Mouse (Mus musculus) monocyte, adult 59 days (primary cell): ENCODE results near the gene Hist3h2a. TPM values are rescaled to one million over a fixed set of nuclear protein-coding genes. Genes with fewer than 3 reads are reported as not detected.

Experiments
- total RNA-seq, 2 experiments: library from RNA; stranded (reverse); gene quantifications; one replicate each; pipeline ENCODE4 v1.2.4; 2023

Hist3h2a gene
- 10 to 100 TPM; 29.4 to 31.8 TPM for total RNA-seq

GRCm38 (mm10) chr11:58954420-58955142 is at the start of gene Hist3h2a, which contains the start of gene Trim17:
Gene Hist3h2a, plus strand, starts transcription at chr11:58954685.
Gene Trim17, plus strand, starts transcription at chr11:58954685.

DNA sequence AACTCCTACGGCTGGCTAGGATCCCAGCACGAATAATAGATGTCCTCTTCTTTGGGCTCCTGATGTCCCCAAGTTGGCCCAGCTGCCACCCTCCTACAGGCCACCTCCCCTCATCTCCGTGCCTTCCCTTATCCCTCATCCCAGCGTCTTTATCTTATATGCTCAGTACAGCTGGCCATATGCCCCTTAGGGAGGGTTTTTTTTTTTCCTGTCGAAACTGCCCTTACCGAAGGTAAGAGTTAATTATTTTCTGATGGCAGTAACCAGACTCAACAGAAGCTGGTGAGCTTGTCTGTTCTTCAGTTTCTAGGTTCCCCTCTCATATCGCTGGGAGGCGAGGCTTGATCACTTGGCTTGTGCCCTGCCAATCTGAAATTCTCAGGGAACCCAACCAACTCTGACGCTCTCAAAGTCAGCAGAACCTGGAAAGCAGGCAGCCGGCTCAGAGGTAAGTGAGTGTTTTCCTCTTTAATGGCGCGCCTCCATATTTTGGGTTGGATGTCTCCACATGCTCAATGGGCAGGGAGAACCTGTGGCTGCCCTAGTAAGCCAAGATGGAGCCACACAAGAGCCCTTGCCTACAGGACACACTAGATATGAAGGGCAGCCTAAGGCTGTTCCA is 36.6 kb upstream of the Hist3h2a start, which contains the start of gene Btnl10:
Gene Btnl10, plus strand, starts transcription at position 164 of the 622 bp plus-strand sequence.

GRCm38 (mm10) chr11:58938322-58939087 is 16.0 kb upstream of the Hist3h2a start, which contains the start of gene Rnf187:
Gene Rnf187, minus strand, starts transcription at chr11:58938916.

GRCm38 (mm10) chr11:58948542-58949479 is 5.7 kb upstream of the Hist3h2a start, which contains the start of gene Hist3h2ba:
Gene Hist3h2ba, plus strand, starts transcription at chr11:58948920.

DNA sequence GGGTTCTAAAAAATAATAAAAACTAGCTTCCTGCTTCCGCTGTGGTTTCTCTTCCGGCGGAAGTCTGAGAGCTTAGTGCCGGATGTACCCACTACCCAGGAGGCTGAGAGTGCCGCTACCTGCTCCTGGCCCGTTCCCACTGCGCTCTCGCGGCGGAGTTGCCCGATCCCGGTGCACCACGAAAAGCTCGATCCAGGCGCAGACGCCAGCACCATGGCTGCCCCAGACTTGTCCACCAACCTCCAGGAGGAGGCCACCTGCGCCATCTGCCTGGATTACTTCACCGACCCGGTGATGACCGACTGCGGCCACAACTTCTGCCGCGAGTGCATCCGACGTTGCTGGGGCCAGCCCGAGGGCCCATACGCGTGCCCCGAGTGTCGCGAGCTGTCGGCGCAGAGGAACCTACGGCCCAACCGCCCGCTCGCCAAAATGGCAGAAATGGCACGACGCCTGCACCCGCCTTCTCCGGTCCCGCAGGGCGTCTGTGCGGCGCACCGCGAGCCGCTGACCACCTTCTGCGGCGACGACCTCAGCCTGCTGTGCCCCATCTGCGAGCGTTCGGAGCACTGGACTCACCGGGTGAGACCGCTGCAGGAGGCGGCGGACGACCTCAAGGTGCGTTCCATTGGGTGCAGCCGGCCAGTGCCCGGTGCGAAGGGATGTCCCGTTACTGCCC is 23.7 kb downstream of the Hist3h2a start, which contains the start of gene Trim11:
Gene Trim11, plus strand, starts transcription at position 67 of the 679 bp plus-strand sequence.

Other genes with a start within 250 kb of the Hist3h2a start
- gene Olfr318, start 230.7 kb upstream of the Hist3h2a start, total RNA-seq: not detected
- gene Olfr317, start 215.5 kb upstream of the Hist3h2a start, total RNA-seq: not detected
- not detected for gene Olfr316, start 202.0 kb upstream of the Hist3h2a start, total RNA-seq
- not detected for gene Olfr315, start 181.5 kb upstream of the Hist3h2a start, total RNA-seq
- gene Olfr314, start 171.7 kb upstream of the Hist3h2a start, total RNA-seq: not detected
- gene Fam183b, start 152.7 kb upstream of the Hist3h2a start, total RNA-seq: not detected
- gene Olfr313, start 139.7 kb upstream of the Hist3h2a start, total RNA-seq: not detected
- gene Olfr312, start 125.4 kb upstream of the Hist3h2a start, total RNA-seq: not detected
- gene Olfr311, start 115.4 kb upstream of the Hist3h2a start, total RNA-seq: not detected
- gene Gm12258, start 107.5 kb upstream of the Hist3h2a start, total RNA-seq: 1 to 10 TPM; 2.1 to 3.3 TPM
- gene 2810021J22Rik, start 87.5 kb upstream of the Hist3h2a start, total RNA-seq: 1 to 10 TPM; 2.8 to 2.9 TPM
- gene Zfp39, start 50.5 kb upstream of the Hist3h2a start, total RNA-seq: 1 to 10 TPM; 5.3 to 5.6 TPM
- not detected for gene Btnl10, start 36.8 kb upstream of the Hist3h2a start, total RNA-seq
- 10 to 100 TPM; 79.4 to 81.0 TPM for gene Rnf187, start 15.8 kb upstream of the Hist3h2a start, total RNA-seq
- gene Hist3h2ba, start 5.8 kb upstream of the Hist3h2a start, total RNA-seq: 1 to 10 TPM; 3.2 TPM
- under 1 TPM; 0.13 to 0.21 TPM for gene Trim17, start within 50 bp of the Hist3h2a start, total RNA-seq
- 10 to 100 TPM; 40.7 to 41.1 TPM for gene Trim11, start 23.4 kb downstream of the Hist3h2a start, total RNA-seq
- under 1 TPM in 1 of 2 experiments, not detected in 1; 0.16 TPM for gene Obscn, start 181.7 kb downstream of the Hist3h2a start, total RNA-seq
- gene Iba57, start 209.1 kb downstream of the Hist3h2a start, total RNA-seq: 10 to 100 TPM in 1 of 2 experiments, 1 to 10 TPM in 1; 9.9 to 10.6 TPM
- not detected for gene Gjc2, start 228.5 kb downstream of the Hist3h2a start, total RNA-seq
- gene Guk1, start 237.5 kb downstream of the Hist3h2a start, total RNA-seq: 10 to 100 TPM; 18.5 to 23.3 TPM
- 10 to 100 TPM; 11.1 to 16.3 TPM for gene Mrpl55, start 247.8 kb downstream of the Hist3h2a start, total RNA-seq